Mouse (Mus musculus) embryo, embryonic 9.5 days (tissue): ENCODE data around the gene Bcas2.
"Not testable (repeated sequence)": the region's sequence is repeated elsewhere in the genome, so short reads cannot be mapped to it uniquely, and the experiment has no call there.

Source experiments
- DNase-seq: peaks from one replicate; pipeline ENCODE4 v3.0.0-alpha.2; 2017; ENCODE audit errors: extremely low spot score

Gene Bcas2

GRCm38 (mm10) chr3:103159232-103159900 is 12.1 kb upstream of the Bcas2 start:
- no peak for DNase-seq

- peak; percentile 75 for DNase-seq
These were observed 1.7 kb upstream of the Bcas2 start for GRCm38 (mm10) chr3:103169771-103170170.

GRCm38 (mm10) chr3:103172615-103173014 is 1.2 kb downstream of the Bcas2 start:
- DNase-seq, result no peak

DNA sequence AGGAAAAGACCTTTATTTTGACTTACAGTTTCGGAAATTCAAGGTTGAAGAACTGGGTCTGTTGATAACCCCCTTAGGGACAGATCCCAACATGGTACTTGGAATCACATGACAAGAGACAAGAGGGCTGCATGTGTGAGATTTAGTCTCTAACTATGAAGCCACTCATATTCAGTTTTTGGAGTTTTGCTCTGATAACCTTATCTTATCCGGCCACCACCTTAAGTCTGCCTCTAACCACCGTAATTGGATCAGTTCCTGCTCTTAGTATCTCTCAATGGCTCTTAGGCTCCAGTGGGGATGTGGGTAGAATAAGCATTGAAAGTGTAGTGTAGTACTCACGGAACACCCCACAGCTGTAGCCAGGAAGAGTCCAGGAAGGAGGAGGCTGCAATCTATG is 5.3 kb downstream of the Bcas2 start:
- no peak for DNase-seq

GRCm38 (mm10) chr3:103179527-103179926 is 8.1 kb downstream of the Bcas2 start:
- DNase-seq, result no peak

DNA sequence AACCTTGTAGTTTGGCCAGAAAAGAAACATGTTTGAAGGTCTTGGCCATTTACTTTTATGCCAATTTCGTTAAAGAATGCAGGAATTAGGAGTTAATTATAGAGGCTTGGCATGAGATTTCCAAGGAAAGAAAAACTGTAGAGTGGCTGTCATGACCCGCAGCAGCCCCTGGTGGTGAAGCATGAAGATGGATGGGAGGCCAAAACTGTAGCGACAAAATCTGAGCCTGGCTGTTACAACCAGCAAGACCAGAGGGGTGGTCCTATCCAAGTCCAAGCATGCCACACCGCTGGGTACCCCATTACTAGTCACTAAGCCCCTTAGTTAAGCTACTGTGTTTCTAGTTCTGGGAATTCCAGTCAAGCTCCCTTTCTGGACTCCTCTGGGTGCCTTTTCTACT is 9.7 kb downstream of the Bcas2 start:
- no peak for DNase-seq

DNA sequence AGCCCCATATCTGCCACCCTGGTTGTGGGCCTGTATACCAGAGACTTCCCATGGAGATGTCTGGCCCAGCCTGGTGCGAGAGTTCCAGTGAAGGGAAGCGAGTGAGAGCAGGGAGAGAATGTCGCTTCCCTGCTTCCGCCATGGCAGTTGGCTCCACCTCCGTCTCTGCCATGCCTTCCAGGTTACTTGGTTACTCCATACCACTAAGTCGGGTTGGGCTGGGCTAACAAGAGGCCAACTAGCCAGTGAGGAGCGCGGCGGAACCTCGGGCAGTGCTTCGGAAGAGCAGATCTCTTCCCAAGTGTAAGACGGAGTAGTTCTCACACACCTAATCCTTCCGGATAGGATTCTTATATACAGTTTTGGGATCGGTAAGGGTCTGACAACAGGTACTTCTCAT is 11.4 kb downstream of the Bcas2 start:
- DNase-seq, result no peak

DNA sequence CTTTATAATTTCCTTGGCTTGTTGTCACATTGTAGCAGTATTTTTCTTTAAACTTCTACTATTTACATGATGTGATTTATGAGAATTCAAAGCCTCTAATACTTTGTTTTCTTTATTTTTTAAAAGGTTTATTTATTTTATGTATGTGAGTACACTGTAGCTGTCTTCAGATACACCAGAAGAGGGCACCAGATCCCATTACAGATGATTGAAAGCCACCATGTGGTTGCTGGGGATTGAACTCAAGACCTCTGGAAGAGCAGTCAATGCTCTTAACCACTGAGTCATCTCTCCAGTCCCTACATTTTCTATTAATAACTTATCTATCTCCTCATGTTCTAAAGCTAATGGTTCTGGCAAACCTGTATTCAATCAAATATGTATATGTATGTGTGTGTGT is 13.0 kb downstream of the Bcas2 start:
- DNase-seq, result not testable (repeated sequence)

DNA sequence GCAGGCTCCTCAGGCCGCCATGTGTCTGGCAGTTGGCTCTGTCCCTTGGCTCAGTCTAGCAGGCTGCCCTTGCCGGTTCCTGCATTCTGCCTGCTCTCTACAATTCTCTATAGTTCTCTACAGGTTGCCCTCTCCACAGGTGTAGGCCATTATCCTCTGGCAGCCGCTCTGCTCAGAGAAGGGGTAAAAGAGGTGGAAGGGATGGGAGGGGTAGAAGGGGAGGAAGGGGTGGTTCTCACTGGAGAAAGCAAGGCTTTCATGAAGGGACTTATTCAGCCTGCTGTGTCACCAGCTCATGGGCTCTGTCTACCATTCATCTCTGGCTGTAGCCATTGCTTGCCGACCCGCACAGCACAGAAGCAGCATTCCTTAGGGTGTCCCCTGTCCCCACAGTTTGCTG is 17.0 kb downstream of the Bcas2 start:
- DNase-seq, result no peak

DNA sequence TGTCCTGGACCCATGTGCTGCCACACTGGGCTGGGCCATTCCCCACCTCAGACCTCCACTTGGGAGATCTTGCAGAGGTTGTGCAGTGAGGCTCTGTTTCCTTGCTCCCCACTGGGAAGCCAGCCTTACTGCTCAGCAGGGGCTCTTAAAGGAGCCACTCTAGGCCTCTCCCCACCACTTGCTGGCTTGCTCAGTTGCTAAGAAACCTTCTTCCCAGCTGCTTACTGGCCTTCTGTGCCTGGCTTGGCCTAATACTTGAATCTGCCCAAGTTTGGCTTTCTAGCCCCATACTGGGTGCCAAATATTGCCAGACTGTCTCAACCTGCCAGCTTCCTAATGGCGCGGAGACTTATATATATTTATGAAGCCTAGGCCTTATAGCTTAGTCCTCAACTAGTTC is 17.4 kb downstream of the Bcas2 start:
- no peak for DNase-seq

DNA sequence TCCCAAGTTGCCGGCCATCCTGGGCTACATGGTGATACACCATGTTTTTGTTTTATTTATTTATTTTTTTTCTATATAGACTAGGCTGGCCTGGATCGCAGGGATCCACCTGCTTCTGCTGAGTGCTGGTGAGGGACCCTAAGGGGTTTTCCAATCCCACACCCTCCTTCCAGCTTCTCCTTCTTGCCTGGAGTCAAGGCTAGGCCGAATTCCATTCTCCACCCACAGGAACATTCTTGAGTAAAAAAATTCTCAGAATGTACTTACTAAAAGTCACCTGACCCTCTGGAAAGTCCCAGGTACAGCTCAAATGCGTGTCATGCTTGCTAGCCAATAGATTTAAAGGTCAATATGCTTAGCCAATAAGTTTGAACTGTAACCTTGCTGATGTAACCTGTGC is 20.7 kb downstream of the Bcas2 start:
- no peak for DNase-seq

DNA sequence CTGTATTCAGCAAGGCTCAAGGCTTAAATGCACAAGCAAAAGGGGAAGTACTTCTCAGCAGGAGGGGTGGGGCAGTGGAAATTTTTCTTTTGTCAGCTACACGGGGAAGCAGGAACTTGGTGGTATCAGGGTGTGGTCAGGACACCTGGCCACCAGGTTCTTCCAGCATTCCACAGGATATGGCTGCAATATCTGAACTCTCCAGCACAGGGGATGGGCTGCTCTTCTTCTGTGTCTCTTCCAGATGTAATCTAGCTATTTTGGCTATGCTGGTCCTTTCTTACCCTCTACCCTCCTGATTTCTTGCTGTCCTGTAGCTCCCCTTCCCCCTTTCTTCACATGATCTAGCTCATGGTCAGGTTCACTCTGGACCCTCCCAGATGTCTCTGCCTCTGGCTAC is 21.7 kb downstream of the Bcas2 start:
- DNase-seq, result no peak

- no peak for DNase-seq
These were observed 24.9 kb downstream of the Bcas2 start for GRCm38 (mm10) chr3:103196320-103196823.

GRCm38 (mm10) chr3:103199386-103199785 is 27.9 kb downstream of the Bcas2 start:
- no peak for DNase-seq

- not testable (repeated sequence) for DNase-seq
These were observed 29.6 kb downstream of the Bcas2 start for GRCm38 (mm10) chr3:103201105-103201504.

DNA sequence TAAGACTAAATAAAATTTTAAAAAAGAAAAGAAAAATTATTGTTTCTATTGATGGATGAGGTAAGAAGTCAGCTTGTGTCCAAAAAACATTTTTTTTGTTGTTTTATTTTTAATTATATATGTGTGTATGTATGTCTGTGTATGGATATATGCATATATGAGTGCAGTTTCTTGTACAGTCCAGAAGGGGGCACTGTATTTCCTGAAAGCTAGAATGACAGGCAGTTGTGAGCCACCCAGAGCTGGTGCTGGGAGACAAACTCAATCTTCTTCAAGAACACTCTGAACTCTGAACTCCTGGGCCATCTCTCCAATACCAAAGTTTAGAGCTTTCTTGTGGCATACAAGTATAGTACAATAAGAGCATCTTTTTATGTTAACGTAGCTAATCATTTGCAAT is 32.1 kb downstream of the Bcas2 start:
- DNase-seq, result no peak

DNA sequence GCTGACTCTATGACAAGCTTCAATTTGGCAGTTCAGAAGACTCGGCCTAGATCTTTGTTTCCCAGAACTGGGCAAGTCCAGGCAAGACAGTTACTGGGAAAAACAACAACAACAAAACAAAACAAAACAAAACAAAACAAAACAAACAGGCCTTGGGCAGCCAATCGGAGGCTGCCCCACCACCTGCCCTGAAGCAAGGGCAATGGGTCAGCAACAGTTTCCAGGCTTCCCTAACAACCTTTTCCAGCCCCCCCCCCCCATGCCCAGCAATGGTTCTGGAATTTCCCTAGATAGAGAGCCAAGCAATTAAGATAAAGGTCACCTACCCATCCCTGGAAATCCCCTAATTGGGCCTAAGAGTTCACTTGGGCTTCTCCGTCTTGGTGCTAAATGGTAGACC is 33.0 kb downstream of the Bcas2 start:
- no peak for DNase-seq

GRCm38 (mm10) chr3:103206393-103206792 is 34.9 kb downstream of the Bcas2 start:
- no peak for DNase-seq

DNA sequence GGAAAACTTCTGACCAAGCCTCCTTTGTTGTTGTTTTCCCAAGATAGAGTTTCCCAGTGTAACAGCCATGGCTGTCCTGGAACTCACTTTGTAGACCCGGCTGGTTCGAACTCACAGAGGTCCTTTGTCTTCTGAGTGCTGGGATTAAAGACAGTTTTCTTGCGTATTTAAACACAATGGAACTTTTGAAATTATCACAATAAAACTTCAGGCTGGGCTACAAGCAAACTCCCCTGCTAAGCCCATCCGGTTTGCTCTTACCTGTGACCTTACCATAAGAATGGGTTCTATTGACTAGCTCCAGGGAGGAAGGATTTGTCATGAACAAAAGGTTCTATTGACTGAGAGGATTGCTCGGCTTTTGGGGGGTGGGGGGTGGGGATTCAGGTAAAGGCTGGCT is 36.3 kb downstream of the Bcas2 start:
- DNase-seq, result no peak

- DNase-seq, result no peak
These were observed 36.8 kb downstream of the Bcas2 start for GRCm38 (mm10) chr3:103208237-103208636.

- DNase-seq, result no peak
These were observed 39.6 kb downstream of the Bcas2 start for GRCm38 (mm10) chr3:103211101-103211500.

- no peak for DNase-seq
These were observed 40.7 kb downstream of the Bcas2 start for GRCm38 (mm10) chr3:103212142-103212541.

- no peak for DNase-seq
These were observed 42.1 kb downstream of the Bcas2 start for GRCm38 (mm10) chr3:103213537-103213936.
